Mouse (Mus musculus) myocyte (in vitro differentiated cells): ENCODE results near the gene Vpreb3.
A peak's percentile ranks its signal among the peaks of the same experiment; 100 is the strongest.

Source experiments
- E2F4 ChIP-seq: IDR thresholded peaks from one replicate; pipeline ENCODE4 v1.6.1; 2011; ENCODE audit warnings: mild to moderate bottlenecking, control low read depth, moderate library complexity; ENCODE audit not compliant: insufficient read depth
- MAX ChIP-seq: IDR thresholded peaks from one replicate; pipeline ENCODE4 v1.6.1; 2011; ENCODE audit warnings: low read depth, mild to moderate bottlenecking, control low read depth
- POLR2A ChIP-seq: IDR thresholded peaks from one replicate; pipeline ENCODE4 v1.6.1; 2011; ENCODE audit warnings: low read depth, mild to moderate bottlenecking, control low read depth, moderate library complexity; ENCODE audit not compliant: insufficient read length
- POLR2AphosphoS2 ChIP-seq: IDR thresholded peaks from one replicate; pipeline ENCODE4 v1.6.1; 2011; ENCODE audit warnings: low read depth, control low read depth; ENCODE audit not compliant: insufficient read length

GRCm38 (mm10) chr10:75931311-75931710, 11.5 kb upstream of the Vpreb3 start:
- TF ChIP-seq MAX (no peak), POLR2A (peak; percentile 37), POLR2AphosphoS2 (peak; percentile 73), E2F4 (no peak)
